Mouse (Mus musculus) heart, embryonic 10.5 days (tissue): ENCODE results near the gene Dnajb3. TPM values are rescaled to one million over a fixed set of nuclear protein-coding genes. Genes with fewer than 3 reads are reported as not detected.
A peak's percentile ranks its signal among the peaks of the same experiment; 100 is the strongest.

ENCODE experiments used
- DNase-seq: peaks from one replicate; pipeline ENCODE4 v3.0.0-alpha.2; 2017; ENCODE audit warnings: low spot score
- H3K27ac ChIP-seq: fragments of 300-500 bp; sonication (generic); 2 replicates; pipeline ENCODE4 v1.5.1; 2016; ENCODE audit warnings: mild to moderate bottlenecking
- H3K27me3 ChIP-seq: fragments of 300-500 bp; sonication (generic); 2 replicates; pipeline ENCODE4 v1.6.1; 2016; ENCODE audit warnings: mild to moderate bottlenecking; ENCODE audit not compliant: poor library complexity, insufficient read depth, severe bottlenecking
- H3K36me3 ChIP-seq: fragments of 300-500 bp; sonication (generic); 2 replicates; pipeline ENCODE4 v1.6.1; 2016; ENCODE audit warnings: mild to moderate bottlenecking, moderate library complexity
- H3K4me1 ChIP-seq: fragments of 300-500 bp; sonication (generic); 2 replicates; pipeline ENCODE4 v1.6.1; 2016; ENCODE audit warnings: mild to moderate bottlenecking
- H3K4me3 ChIP-seq: fragments of 300-500 bp; sonication (generic); 2 replicates; pipeline ENCODE4 v1.5.1; 2016; ENCODE audit warnings: mild to moderate bottlenecking, moderate library complexity
- H3K9me3 ChIP-seq: fragments of 300-500 bp; sonication (generic); 2 replicates; pipeline ENCODE4 v1.6.1; 2016; ENCODE audit warnings: mild to moderate bottlenecking, moderate library complexity
- WGBS: fragments of 180-500 bp; shearing (Covaris S2); methylation state at CpG from one replicate; pipeline ENCODE4 v1.1.7; 2016; 5-methylcytosine and 5-hydroxymethylcytosine counted together
- polyA plus RNA-seq: library from polyadenylated mRNA; unstranded; fragments of >200 nt; fragmentation: Nextera tagmentation; extraction: Ambion mirVana; gene quantifications from 2 replicates; pipeline ENCODE4 v1.2.1, GENCODE M21; 2016

Dnajb3 gene
- polyA plus RNA-seq, result 8.1 and 9.9 TPM in 2 replicates

DNA sequence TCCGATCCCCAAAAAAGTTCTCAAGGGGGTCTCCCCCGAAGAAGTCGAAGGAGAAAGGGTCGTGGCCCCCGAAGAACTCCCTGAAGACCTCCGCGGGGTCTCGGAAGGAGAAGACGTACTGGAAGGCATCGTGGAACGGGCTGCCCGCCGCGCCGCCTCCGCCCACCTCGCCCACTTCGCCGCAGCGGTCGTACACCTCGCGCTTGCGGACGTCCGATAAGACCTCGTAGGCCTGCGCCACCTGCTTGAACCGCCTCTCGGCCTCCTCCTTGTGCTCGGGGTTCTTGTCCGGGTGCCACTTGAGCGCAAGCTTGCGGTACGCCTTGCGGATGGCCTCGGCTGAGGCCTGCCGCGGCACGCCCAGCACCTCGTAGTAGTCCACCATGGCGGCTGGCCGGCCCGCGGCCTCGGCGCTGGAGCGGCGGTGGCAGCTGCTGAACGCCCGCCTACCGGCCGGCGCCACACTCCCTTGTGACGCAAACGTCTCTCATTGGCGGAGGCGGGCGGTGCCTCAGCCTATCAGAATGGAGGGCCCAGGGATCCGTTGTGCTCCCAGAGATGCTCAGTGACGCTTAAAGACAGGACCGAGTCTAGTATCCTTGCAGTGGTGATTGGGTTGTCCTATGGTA is at the start of gene Dnajb3:
Gene Dnajb3, minus strand, starts transcription at position 489 of the 629 bp plus-strand sequence.
- peak; percentile 94 for DNase-seq
- Histone ChIP-seq H3K9me3 (no peaks in the 10 kb centered on the region), H3K36me3 (no peaks in the 10 kb centered on the region), H3K27me3 (no peaks in the 10 kb centered on the region), H3K27ac (peak within 1 kb of the TSS; percentile 95), H3K4me3 (peak within 1 kb of the TSS; percentile 71), H3K4me1 (peaks cover 11% of the 10 kb centered on the region)
- 6% methylated on average over 62 of the region's 62 CpGs for WGBS

DNA sequence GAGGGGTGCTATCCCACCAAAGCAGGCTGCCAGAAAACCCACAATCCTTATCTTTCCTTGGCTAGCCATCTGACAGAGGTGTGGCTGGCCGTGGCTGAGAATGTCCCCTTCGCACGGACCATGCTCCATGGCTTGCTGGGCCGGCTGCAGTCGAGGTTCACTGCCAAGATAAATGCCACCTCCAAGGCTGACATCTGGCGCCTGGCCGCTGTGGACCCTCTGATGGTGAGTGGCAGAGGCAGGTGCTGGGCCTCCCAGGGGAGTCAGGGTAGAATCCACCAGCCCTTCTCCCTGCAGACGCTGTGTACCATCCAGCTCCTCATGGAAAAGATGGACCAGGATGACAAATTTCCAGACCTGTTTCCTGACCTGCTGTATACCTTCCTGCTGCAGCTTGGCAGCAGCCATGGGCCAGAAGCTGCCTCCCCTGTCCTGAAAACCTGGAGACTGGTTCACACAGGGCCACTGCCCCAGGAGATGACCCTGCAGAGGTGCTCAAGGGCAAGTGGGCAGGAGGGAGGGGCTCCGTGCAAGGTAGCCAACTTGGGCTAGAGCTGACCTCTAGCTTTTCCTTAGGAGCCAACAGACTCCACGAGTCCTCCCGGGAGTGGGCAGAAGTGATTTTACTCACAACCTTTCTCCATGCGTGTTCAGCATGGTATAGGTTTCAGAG is 49.3 kb upstream of the Dnajb3 start:
- Histone ChIP-seq H3K9me3 (peaks cover 92% of the 10 kb centered on the region), H3K27ac (no peak overlapping the region)
- WGBS, result 81% methylated on average over 12 of the region's 12 CpGs

DNA sequence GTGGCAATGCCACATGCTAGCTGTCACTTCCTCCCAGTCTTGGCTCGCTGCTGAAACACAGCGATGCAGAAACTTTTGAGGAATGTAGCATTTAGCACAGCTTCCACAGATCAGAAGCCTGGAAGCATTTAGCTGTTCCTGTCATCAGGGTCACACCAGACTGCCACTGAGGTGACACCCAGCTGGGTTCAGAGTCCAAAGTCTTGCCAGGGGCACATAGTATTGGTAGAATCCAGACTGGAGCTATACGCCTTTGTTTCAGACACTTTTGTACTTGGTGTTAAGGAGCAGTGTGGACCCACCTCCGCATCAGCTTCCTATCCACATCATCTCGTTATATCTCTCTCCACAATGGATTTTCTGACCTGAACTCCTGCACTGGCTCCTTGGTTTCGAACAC is 48.0 kb upstream of the Dnajb3 start:
- Histone ChIP-seq H3K4me1 (no peaks in the 10 kb centered on the region), H3K27me3 (no peaks in the 10 kb centered on the region), H3K27ac (no peak overlapping the region), H3K4me3 (no peak overlapping the region), H3K36me3 (no peaks in the 10 kb centered on the region), H3K9me3 (peaks cover 96% of the 10 kb centered on the region)
- DNase-seq, result no peak
- 68% methylated on average over 6 of the region's 6 CpGs for WGBS

More for the DNA sequence above, 49.3 kb upstream of the Dnajb3 start:
- Histone ChIP-seq H3K36me3 (0 out of 2 replicates have a peak, but pooled peaks cover 6% of the 10 kb centered on the region), H3K4me3 (no peak overlapping the region), H3K4me1 (peaks cover 9% of the 10 kb centered on the region), H3K27me3 (no peaks in the 10 kb centered on the region)
- DNase-seq, result no peak

GRCm38 (mm10) chr1:88253106-88253505 is 47.5 kb upstream of the Dnajb3 start:
- peaks cover 97% of the 10 kb centered on the region for H3K9me3 ChIP-seq
- no peak overlapping the region for H3K27ac ChIP-seq
- WGBS, result 70% methylated on average over 8 of the region's 8 CpGs
- H3K4me1 ChIP-seq, result no peaks in the 10 kb centered on the region
- DNase-seq, result no peak
- H3K36me3 ChIP-seq, result no peaks in the 10 kb centered on the region
- no peak overlapping the region for H3K4me3 ChIP-seq
- H3K27me3 ChIP-seq, result no peaks in the 10 kb centered on the region

DNA sequence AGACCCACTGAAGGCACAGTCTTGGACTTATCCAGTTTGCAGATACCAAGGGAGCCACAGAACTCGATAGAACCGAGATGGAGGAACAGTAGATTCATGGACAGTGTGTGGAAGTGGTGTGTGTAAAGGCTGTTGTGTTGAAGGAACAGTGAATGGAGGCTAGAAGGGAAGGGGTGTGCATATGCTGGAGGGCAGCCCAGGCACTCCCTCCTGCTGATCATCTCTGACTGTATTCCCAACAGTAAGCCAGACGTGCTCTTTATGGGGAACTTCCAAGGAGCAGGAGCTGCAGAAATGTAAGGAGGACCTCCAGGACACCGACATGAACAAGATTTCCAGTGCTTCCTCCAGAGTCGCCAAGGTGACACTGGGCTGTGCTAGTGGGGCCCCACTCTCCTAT is 44.4 kb upstream of the Dnajb3 start:
- H3K4me3 ChIP-seq, result no peak overlapping the region
- no peaks in the 10 kb centered on the region for H3K36me3 ChIP-seq
- no peaks in the 10 kb centered on the region for H3K27me3 ChIP-seq
- H3K27ac ChIP-seq, result no peak overlapping the region
- DNase-seq, result no peak
- no peaks in the 10 kb centered on the region for H3K4me1 ChIP-seq
- H3K9me3 ChIP-seq, result peaks cover 95% of the 10 kb centered on the region
- WGBS, result 73% methylated on average over 5 of the region's 5 CpGs

DNA sequence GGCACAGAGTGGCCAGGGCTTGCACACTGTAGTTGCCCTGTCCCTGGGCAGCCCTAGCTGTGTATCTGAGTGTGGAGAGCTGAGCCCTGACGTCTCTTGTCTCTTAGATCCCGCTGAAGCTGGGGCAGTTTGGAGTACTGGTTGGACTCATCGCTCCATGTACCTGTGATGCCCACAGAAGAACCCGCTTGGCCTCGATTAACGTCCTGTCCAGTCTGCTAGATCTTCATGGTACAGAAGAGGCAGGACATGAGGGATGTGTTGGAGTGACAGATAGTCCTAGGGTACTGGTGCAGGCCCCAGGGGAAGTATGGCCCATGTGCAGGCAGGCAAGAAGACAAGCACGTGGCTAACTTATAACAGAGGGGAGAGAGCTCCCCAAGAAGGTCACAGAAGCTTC is 44.0 kb upstream of the Dnajb3 start:
- Histone ChIP-seq H3K9me3 (peaks cover 95% of the 10 kb centered on the region), H3K36me3 (no peaks in the 10 kb centered on the region), H3K27ac (no peak overlapping the region), H3K27me3 (no peaks in the 10 kb centered on the region), H3K4me3 (no peak overlapping the region), H3K4me1 (no peaks in the 10 kb centered on the region)
- 71% methylated on average over 7 of the region's 7 CpGs for WGBS
- DNase-seq, result no peak

GRCm38 (mm10) chr1:88248658-88249057 is 43.1 kb upstream of the Dnajb3 start:
- H3K9me3 ChIP-seq, result peaks cover 94% of the 10 kb centered on the region

DNA sequence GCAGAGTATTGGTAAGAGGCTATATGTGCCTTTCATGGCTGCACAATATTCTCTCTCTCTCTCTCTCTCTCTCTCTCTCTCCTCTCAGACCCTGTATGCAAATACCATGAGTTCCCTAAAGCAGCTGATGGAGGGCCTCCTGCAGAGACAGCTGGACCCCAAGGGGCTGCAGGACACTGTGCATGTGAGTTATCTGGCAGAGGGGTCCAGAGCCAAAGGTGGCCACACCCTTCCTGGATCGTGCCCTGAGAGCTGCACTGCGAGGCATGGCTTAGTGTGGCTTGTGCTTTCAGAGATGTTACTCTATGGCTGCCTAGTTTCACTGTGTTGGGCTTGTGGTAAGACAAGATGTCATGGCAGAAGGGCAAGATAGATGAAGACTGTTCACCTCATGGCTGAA is 42.1 kb upstream of the Dnajb3 start:
- H3K27me3 ChIP-seq, result no peaks in the 10 kb centered on the region
- DNase-seq, result no peak
- H3K27ac ChIP-seq, result no peak overlapping the region
- H3K36me3 ChIP-seq, result no peaks in the 10 kb centered on the region
- no peaks in the 10 kb centered on the region for H3K4me1 ChIP-seq
- WGBS, result 46% methylated on average over 2 of the region's 2 CpGs
- no peak overlapping the region for H3K4me3 ChIP-seq
- H3K9me3 ChIP-seq, result peaks cover 92% of the 10 kb centered on the region

More at GRCm38 (mm10) chr1:88248658-88249057, 43.1 kb upstream of the Dnajb3 start:
- Histone ChIP-seq H3K4me3 (no peak overlapping the region), H3K27ac (no peak overlapping the region), H3K27me3 (no peaks in the 10 kb centered on the region), H3K36me3 (no peaks in the 10 kb centered on the region), H3K4me1 (no peaks in the 10 kb centered on the region)
- WGBS, result 71% methylated on average over 4 of the region's 4 CpGs
- no peak for DNase-seq

GRCm38 (mm10) chr1:88246386-88246785 is 40.8 kb upstream of the Dnajb3 start:
- WGBS, result 45% methylated on average over 6 of the region's 6 CpGs
- no peak for DNase-seq
- Histone ChIP-seq H3K36me3 (no peaks in the 10 kb centered on the region), H3K27ac (no peak overlapping the region), H3K27me3 (no peaks in the 10 kb centered on the region), H3K4me1 (no peaks in the 10 kb centered on the region), H3K9me3 (peaks cover 92% of the 10 kb centered on the region), H3K4me3 (no peak overlapping the region)

- H3K27ac ChIP-seq, result no peak overlapping the region
- peaks cover 92% of the 10 kb centered on the region for H3K9me3 ChIP-seq
- WGBS, result 76% methylated on average over 6 of the region's 6 CpGs
- no peaks in the 10 kb centered on the region for H3K36me3 ChIP-seq
- no peaks in the 10 kb centered on the region for H3K27me3 ChIP-seq
- DNase-seq, result no peak
- no peaks in the 10 kb centered on the region for H3K4me1 ChIP-seq
- no peak overlapping the region for H3K4me3 ChIP-seq
These were observed 40.3 kb upstream of the Dnajb3 start for GRCm38 (mm10) chr1:88245881-88246280.

DNA sequence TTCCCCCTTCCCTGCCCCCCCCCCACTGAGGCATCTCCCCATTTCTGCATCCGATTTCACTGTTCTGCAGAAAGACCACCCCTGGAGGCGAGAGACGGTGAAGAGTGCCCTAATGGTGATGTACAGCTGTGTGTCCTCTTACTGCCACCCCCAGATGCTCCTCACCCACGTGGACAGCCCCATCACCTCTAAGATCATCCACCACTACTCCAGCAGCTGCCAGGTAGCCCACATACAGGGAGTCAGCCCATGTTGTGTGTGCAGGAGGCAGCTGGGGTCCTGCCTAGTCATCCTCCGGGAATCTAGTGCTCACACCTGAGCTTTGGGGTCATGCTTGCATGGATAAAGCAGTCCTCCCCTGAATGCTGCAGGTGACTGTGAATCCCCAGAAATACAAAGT is 38.3 kb upstream of the Dnajb3 start:
- no peaks in the 10 kb centered on the region for H3K4me1 ChIP-seq
- no peak overlapping the region for H3K4me3 ChIP-seq
- no peak overlapping the region for H3K27ac ChIP-seq
- no peak for DNase-seq
- H3K36me3 ChIP-seq, result no peaks in the 10 kb centered on the region
- WGBS, result 56% methylated on average over 5 of the region's 5 CpGs
- H3K27me3 ChIP-seq, result no peaks in the 10 kb centered on the region
- H3K9me3 ChIP-seq, result peaks cover 92% of the 10 kb centered on the region

DNA sequence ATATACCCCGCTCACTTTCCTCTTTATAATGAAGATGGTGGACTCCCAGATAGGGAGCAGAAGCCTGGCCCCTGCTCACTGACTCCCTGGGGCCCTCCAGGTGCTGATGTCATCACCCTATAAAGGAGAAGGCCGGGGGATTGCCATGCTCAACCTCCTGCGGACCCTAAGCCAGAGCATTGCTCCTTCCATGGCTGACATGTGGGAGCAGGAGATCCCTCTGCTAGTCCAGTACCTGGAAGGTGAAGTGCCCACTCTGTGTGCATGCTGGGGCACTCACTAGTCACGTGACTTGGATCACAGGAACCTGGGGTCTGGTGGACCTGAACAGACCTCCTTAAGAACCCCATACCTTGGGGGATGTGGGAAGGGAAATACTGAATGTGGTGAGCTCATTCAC is 35.0 kb upstream of the Dnajb3 start:
- Histone ChIP-seq H3K36me3 (no peaks in the 10 kb centered on the region), H3K9me3 (peaks cover 90% of the 10 kb centered on the region)
- WGBS, result 64% methylated on average over 4 of the region's 4 CpGs

GRCm38 (mm10) chr1:88240072-88240471 is 34.5 kb upstream of the Dnajb3 start:
- no peaks in the 10 kb centered on the region for H3K4me1 ChIP-seq
- DNase-seq, result no peak
- no peak overlapping the region for H3K27ac ChIP-seq
- no peaks in the 10 kb centered on the region for H3K27me3 ChIP-seq
- no peak overlapping the region for H3K4me3 ChIP-seq
- no peaks in the 10 kb centered on the region for H3K36me3 ChIP-seq
- WGBS, result 68% methylated on average over 5 of the region's 5 CpGs
- peaks cover 90% of the 10 kb centered on the region for H3K9me3 ChIP-seq

More for the DNA sequence above, 35.0 kb upstream of the Dnajb3 start:
- Histone ChIP-seq H3K27ac (no peak overlapping the region), H3K4me3 (no peak overlapping the region), H3K4me1 (no peaks in the 10 kb centered on the region), H3K27me3 (no peaks in the 10 kb centered on the region)
- no peak for DNase-seq
